Mouse (Mus musculus): Measurements from ENCODE around the gene Hapln1.

The Hapln1 gene

GRCm38 (mm10) chr13:89600466-89600865, 60.9 kb downstream of the Hapln1 start:
- no peak for DNase-seq (ENCODE audit: low spot score)

GRCm38 (mm10) chr13:89603336-89603735, 63.7 kb downstream of the Hapln1 start:
- no peak for DNase-seq (ENCODE audit: low spot score)

- DNase-seq (ENCODE audit: low spot score), result no peak
Observed at GRCm38 (mm10) chr13:89607399-89607798, 67.8 kb downstream of the Hapln1 start.

- no peak for DNase-seq (ENCODE audit: low spot score)
Observed at GRCm38 (mm10) chr13:89619064-89619463, 79.5 kb downstream of the Hapln1 start.

DNA sequence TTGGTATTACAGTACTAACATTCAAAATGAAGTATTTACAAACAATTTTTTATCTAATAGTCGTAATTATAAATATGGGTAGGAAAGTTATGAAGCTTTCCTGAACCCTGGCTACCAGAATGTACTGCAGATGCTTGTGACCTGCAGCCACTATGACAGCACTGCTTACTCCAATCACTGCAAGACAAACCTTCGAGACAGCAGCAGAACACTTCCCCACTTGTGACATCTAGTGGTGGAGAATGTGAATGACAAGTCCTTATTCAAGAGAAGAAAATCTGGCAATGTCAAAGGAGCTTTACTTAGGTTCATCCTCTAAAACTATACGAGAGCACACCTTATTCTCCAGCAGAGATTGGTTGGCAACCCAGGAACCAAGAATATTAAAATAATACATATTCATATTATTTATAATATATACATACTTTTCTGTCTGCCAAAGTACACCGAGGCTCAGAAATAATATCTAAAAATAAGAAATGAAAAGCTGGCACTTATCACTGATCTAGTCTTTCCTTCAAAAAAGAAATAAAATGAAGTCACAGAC, 94.6 kb downstream of the Hapln1 start:
- DNase-seq (ENCODE audit: low spot score), result peak; percentile 18

DNA sequence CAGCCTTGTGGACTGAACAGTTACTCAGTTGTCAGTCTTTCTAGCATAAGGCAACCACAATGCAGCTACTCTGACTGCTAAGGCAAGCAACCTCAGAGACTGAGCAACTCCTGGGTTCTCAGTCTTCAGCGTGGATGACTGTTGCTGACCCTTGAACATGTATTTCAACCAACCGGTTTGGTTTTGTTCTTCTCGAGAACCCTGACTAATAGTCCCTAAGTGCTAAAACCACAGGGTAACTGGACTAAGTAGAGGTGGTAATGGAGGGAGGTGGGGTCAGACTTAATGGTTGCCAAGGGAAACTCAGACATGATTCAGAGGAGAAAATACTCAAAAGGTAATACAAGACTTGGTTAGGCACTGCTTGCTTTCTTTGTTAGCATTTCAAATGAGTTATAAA, 97.4 kb downstream of the Hapln1 start:
- no peak for DNase-seq (ENCODE audit: low spot score)

DNA sequence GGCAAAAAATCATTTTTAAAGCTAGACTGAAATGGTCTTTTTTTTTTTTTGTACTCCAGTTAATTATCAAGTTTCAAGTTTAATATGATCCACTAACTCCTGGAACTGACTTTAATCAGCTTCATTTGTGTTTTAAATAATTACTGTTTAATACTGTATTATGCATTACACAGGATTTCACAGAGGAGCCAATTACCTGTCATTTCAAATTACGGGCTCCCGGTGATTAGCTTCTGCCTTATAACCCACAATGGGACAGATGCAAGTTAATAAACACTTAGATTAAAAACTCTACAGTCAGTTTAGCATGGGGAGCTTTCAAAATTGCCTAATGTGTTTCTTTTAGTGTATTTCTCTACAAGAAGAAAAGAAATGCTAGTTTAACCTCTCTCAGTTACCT, 106.0 kb downstream of the Hapln1 start:
- no peak for DNase-seq (ENCODE audit: low spot score)

DNA sequence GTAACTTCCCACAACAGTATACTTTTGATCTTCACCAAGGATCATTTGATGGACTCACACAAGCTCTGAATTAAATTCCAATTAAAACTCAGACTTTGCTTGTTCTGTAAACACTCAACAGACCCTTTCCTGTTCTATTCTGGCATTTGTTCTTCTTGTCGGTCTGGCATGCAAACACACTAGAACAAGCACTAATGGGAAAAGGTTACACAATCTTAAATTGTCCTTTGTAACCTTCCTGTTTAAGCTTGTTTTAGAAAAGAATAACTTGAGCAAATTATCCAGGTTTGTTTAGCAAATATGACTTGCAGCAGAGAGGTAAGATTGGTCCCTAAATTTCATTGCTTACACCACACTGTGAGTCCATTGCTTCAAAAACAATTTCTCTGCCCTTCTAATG, 113.2 kb downstream of the Hapln1 start:
- no peak for DNase-seq (ENCODE audit: low spot score)

GRCm38 (mm10) chr13:89653279-89653678, 113.7 kb downstream of the Hapln1 start:
- no peak for DNase-seq (ENCODE audit: low spot score)

DNA sequence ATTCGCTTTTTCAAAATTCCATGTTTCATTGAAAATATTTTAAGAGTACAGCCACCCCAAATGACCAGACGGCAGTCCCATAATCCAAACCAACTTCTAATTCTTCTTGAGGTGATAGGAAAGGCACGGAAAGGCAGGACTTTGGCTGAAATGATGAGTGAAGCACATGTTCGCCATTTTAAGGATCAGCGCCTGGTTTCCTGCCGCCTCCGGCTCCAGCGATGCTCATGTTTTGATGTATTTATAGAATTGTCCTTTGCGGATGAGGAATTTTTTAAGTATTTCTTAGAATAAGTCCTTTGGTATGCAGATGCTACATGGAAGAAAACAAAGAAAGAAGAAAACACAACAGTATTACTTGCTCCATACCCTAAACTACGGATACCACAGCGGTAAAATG, 117.5 kb downstream of the Hapln1 start:
- no peak for DNase-seq (ENCODE audit: low spot score)
